Mouse (Mus musculus) heart, adult 2 months (tissue): ENCODE measurements around the gene Car10.

Experiments used
- CTCF ChIP-seq: fragments of 200-600 bp; IDR thresholded peaks from 2 replicates; pipeline ENCODE4 v1.8.1; 2022; ENCODE audit warnings: antibody characterized with exemption, mild to moderate bottlenecking, moderate library complexity
- POLR2A ChIP-seq: fragments of 200-500 bp; IDR thresholded peaks from 2 replicates; pipeline ENCODE4 v1.6.1; 2011; ENCODE audit warnings: mild to moderate bottlenecking, low read depth, low read length, control low read depth; ENCODE audit not compliant: insufficient read depth

DNA sequence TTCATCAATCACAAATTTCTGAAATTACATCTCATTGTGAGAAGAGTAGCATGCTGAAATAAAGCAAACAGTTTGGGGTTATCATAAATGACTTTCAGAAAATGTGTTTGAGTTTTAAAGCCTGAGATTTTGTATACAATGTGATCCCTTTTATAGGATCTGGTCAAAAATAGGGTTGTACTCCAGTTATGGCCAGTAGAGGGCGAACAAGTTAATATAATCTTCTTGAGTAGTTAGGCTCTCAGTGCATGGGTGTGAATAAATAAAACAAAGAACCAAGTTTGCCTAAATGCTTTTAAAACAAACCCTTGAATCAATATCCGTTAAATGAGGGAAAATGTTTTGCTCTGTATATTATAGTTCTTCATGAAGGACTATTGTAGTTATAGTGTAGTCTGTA lies 46.7 kb downstream of the Car10 start:
- TF ChIP-seq POLR2A = no peak
- TF ChIP-seq CTCF = peak; percentile 73
